ENCODE assay signal across 8 mouse cellular contexts in the genomic region with DNA sequence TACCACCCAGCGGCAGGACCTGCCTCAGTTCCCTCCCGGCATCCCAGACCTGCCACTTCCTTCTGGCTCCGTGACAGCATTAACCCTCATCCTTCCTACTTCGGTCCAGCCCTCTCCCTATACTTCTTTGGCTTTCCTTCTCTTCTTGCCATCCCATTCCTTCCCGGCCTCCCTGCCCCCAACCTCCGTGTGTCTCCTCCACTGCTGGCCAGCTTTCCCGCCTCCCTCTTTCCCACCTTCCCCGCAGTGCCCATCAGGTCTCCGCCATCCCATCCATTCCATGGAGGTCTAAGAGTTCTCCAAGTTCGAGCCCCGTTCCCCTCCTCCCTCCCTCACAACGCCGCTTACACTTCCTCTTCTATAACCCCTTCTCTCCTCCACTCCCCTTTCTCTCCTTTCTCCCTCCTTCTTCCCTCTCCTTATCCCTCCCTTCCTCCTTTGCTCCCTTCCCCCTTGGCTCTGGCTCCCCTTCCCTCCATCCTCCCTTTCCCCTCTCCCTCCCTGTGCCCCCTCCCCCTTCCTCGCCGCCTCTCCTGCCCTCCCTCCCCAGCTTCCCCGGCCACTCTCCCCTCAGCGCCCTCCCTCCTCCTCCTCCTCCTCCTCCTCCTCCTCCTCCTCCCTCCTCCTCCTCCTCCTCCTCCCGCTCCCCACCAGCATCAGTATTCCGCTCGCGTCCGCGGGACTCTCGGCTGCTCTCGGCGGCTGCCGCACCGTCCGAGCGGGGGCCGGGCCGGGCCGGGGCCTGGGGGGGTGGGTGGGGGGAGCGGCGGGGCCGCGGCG. TPM values are rescaled to one million over a fixed set of nuclear protein-coding genes. Genes with fewer than 3 reads are reported as not detected.
A peak's percentile ranks its signal among the peaks of the same experiment; 100 is the strongest.
DNase-seq lines count a peak whose midpoint lies in the region; ATAC-seq and TF ChIP-seq lines count a peak whose summit lies in the region.

No protein-coding gene starts in this region.

- no peak for ATAC-seq in cerebellum, adult (ENCODE audit: insufficient number of reproducible peaks, low FRiP score, low TSS enrichment)
- no peak for ATAC-seq in lung, postnatal 0 days
- ATAC-seq in intestine, embryonic 14.5 days (replicated peaks; ENCODE audit: low FRiP score, low TSS enrichment, low read depth): 0 out of 2 replicates have a peak, but pooled peaks have one; percentile 9
- ATAC-seq in neural tube, embryonic 15.5 days (ENCODE audit: low FRiP score): peak; percentile 46

- no peak for TF ChIP-seq EP300 in lung, postnatal 0 days (IDR thresholded peaks at IDR 0.05)

- H3K36me3 ChIP-seq in lung, postnatal 0 days (ENCODE audit: insufficient read depth, low read length): no peaks in the 10 kb centered on the region
- no peaks in the 10 kb centered on the region for H3K36me3 ChIP-seq in intestine, embryonic 14.5 days (ENCODE audit: control insufficient read depth, insufficient read depth, low read length)
- no peaks in the 10 kb centered on the region for H3K36me3 ChIP-seq in neural tube, embryonic 15.5 days

- H3K9ac ChIP-seq in lung, postnatal 0 days (replicated peaks; ENCODE audit: low read depth): no peak overlapping the region
- H3K9ac ChIP-seq in intestine, embryonic 14.5 days (ENCODE audit: low read length): no peak overlapping the region; the same call in 1 of the 2 replicates
- H3K9ac ChIP-seq in neural tube, embryonic 15.5 days (replicated peaks): peak overlapping the region; percentile 95

- H3K27me3 ChIP-seq in lung, postnatal 0 days (replicated peaks; ENCODE audit: insufficient read depth, low read length): peaks cover 25% of the 10 kb centered on the region
- peaks cover 56% of the 10 kb centered on the region for H3K27me3 ChIP-seq in intestine, embryonic 14.5 days (replicated peaks; ENCODE audit: control insufficient read depth, insufficient read depth, low read length)
- no peaks in the 10 kb centered on the region for H3K27me3 ChIP-seq in neural tube, embryonic 15.5 days (replicated peaks)

- peak overlapping the region; percentile 57 for H3K4me2 ChIP-seq in lung, postnatal 0 days (replicated peaks; ENCODE audit: low read depth, low read length)
- H3K4me2 ChIP-seq in intestine, embryonic 14.5 days (ENCODE audit: low read length): peak overlapping the region; percentile 64
- peak overlapping the region; percentile 92 for H3K4me2 ChIP-seq in neural tube, embryonic 15.5 days

- TF ChIP-seq CTCF in lung, postnatal 0 days (IDR thresholded peaks at IDR 0.05): no peak

- H3K9me3 ChIP-seq in lung, postnatal 0 days (ENCODE audit: low read length): no peaks in the 10 kb centered on the region
- no peaks in the 10 kb centered on the region for H3K9me3 ChIP-seq in intestine, embryonic 14.5 days (ENCODE audit: control insufficient read depth, low read length)
- no peaks in the 10 kb centered on the region for H3K9me3 ChIP-seq in neural tube, embryonic 15.5 days (replicated peaks)

- H3K4me1 ChIP-seq in lung, postnatal 0 days (ENCODE audit: insufficient read depth, low read depth, low read length): no peaks in the 10 kb centered on the region
- H3K4me1 ChIP-seq in intestine, embryonic 14.5 days (replicated peaks; ENCODE audit: control insufficient read depth, insufficient read depth, low read length): 0 out of 2 replicates have a peak, but pooled peaks cover 4% of the 10 kb centered on the region
- peaks cover 56% of the 10 kb centered on the region for H3K4me1 ChIP-seq in neural tube, embryonic 15.5 days

- peak; percentile 53 for DNase-seq in cerebellum, adult 11 months
- no peak for DNase-seq in lung, postnatal 0 days (ENCODE audit: low spot score)
- no peak for DNase-seq in lung, postnatal 14 days
- no peak for DNase-seq in intestine, embryonic 14.5 days (ENCODE audit: low spot score)
- no peak for DNase-seq in urinary bladder, postnatal 10 days (ENCODE audit: low spot score)
- DNase-seq in gastrocnemius, adult 18-20 months (ENCODE audit: low spot score): no peak

- H3K4me3 ChIP-seq in lung, postnatal 0 days (ENCODE audit: low read depth, low read length): no peak overlapping the region; the same call in 1 of the 2 replicates
- peak overlapping the region; percentile 43 for H3K4me3 ChIP-seq in intestine, embryonic 14.5 days (ENCODE audit: low read depth, low read length)
- H3K4me3 ChIP-seq in neural tube, embryonic 15.5 days (replicated peaks): peak overlapping the region; percentile 81

- no peak overlapping the region for H3K27ac ChIP-seq in lung, postnatal 0 days (ENCODE audit: low read length)
- H3K27ac ChIP-seq in intestine, embryonic 14.5 days (ENCODE audit: low read depth): no peak overlapping the region
- H3K27ac ChIP-seq in neural tube, embryonic 15.5 days (replicated peaks): peak overlapping the region; percentile 99

- WGBS in lung, postnatal 0 days: 3% methylated on average over 17 of the region's 38 CpGs
- WGBS in intestine, embryonic 14.5 days: under 1% methylated on average over 17 of the region's 38 CpGs
- 0% methylated on average over 18 of the region's 38 CpGs for WGBS in neural tube, embryonic 15.5 days

RNA-seq across cellular contexts. Expression of gene Lrrc4b, which starts 0.5 kb away (rescaled TPM):
- polyA plus RNA-seq in lung, postnatal 0 days (2015; fragmentation: Nextera tagmentation; extraction: Ambion mirVana): 0.51 and 0.76 TPM in 2 replicates
- 1.3 TPM in 2 replicates for polyA plus RNA-seq in intestine, embryonic 14.5 days (2014; fragmentation: Nextera tagmentation; extraction: Ambion mirVana)
- polyA plus RNA-seq in neural tube, embryonic 15.5 days (2015; fragmentation: Nextera tagmentation; extraction: Ambion mirVana): 11.0 and 14.9 TPM in 2 replicates
- total RNA-seq in gastrocnemius, adult 18-20 months (2021): under 1 TPM in 1 of 2 experiments, not detected in 1; 0.12 TPM

RNA-seq across cellular contexts. Expression of gene Aspdh, which starts 36.8 kb away (rescaled TPM):
- polyA plus RNA-seq in lung, postnatal 0 days (2015; fragmentation: Nextera tagmentation; extraction: Ambion mirVana): not detected in 2 replicates
- polyA plus RNA-seq in intestine, embryonic 14.5 days (2014; fragmentation: Nextera tagmentation; extraction: Ambion mirVana): 0.65 TPM in 1 of 2 replicates, not detected in the other
- 2.2 and 4.2 TPM in 2 replicates for polyA plus RNA-seq in neural tube, embryonic 15.5 days (2015; fragmentation: Nextera tagmentation; extraction: Ambion mirVana)
- not detected for total RNA-seq in gastrocnemius, adult 18-20 months (2021)

RNA-seq across cellular contexts. Expression of gene Josd2, which starts 39.4 kb away (rescaled TPM):
- 93.7 and 110 TPM in 2 replicates for polyA plus RNA-seq in lung, postnatal 0 days (2015; fragmentation: Nextera tagmentation; extraction: Ambion mirVana)
- polyA plus RNA-seq in intestine, embryonic 14.5 days (2014; fragmentation: Nextera tagmentation; extraction: Ambion mirVana): 72.1 and 77.0 TPM in 2 replicates
- 45.2 and 51.0 TPM in 2 replicates for polyA plus RNA-seq in neural tube, embryonic 15.5 days (2015; fragmentation: Nextera tagmentation; extraction: Ambion mirVana)
- total RNA-seq in gastrocnemius, adult 18-20 months (2021): 10 to 100 TPM; 49.8 to 49.9 TPM

RNA-seq across cellular contexts. Expression of gene 1700008O03Rik, which starts 42.7 kb away (rescaled TPM):
- 0.87 and 1.2 TPM in 2 replicates for polyA plus RNA-seq in lung, postnatal 0 days (2015; fragmentation: Nextera tagmentation; extraction: Ambion mirVana)
- polyA plus RNA-seq in intestine, embryonic 14.5 days (2014; fragmentation: Nextera tagmentation; extraction: Ambion mirVana): 1.5 and 1.6 TPM in 2 replicates
- polyA plus RNA-seq in neural tube, embryonic 15.5 days (2015; fragmentation: Nextera tagmentation; extraction: Ambion mirVana): 2.5 and 3.4 TPM in 2 replicates
- total RNA-seq in gastrocnemius, adult 18-20 months (2021): under 1 TPM in 1 of 2 experiments, not detected in 1; 0.25 TPM

RNA-seq across cellular contexts. Expression of gene Syt3, which starts 44.5 kb away (rescaled TPM):
- 0.85 and 1.4 TPM in 2 replicates for polyA plus RNA-seq in lung, postnatal 0 days (2015; fragmentation: Nextera tagmentation; extraction: Ambion mirVana)
- 1.6 and 1.7 TPM in 2 replicates for polyA plus RNA-seq in intestine, embryonic 14.5 days (2014; fragmentation: Nextera tagmentation; extraction: Ambion mirVana)
- 67.0 and 75.4 TPM in 2 replicates for polyA plus RNA-seq in neural tube, embryonic 15.5 days (2015; fragmentation: Nextera tagmentation; extraction: Ambion mirVana)
- total RNA-seq in gastrocnemius, adult 18-20 months (2021): 1 to 10 TPM; 3.4 to 4.8 TPM

Comparison
In these comparisons a context has a peak if more than half of its experiments do, and no peak if none do; other contexts are left out.
1. ATAC-seq: peak in intestine, embryonic 14.5 days (single experiment) and neural tube, embryonic 15.5 days (single experiment); none in cerebellum, adult (single experiment) and lung, postnatal 0 days (single experiment).
2. Peak in every context shown above with its lines, with median percentiles within 50 percentile points of each other: H3K4me2 ChIP-seq.